Mouse (Mus musculus) heart, postnatal 0 days (tissue): ENCODE results near the gene Swt1. TPM values are rescaled to one million over a fixed set of nuclear protein-coding genes. Genes with fewer than 3 reads are reported as not detected.

Source experiments
- ATAC-seq: fragments of 200-750 bp; cut with Nextera tagmentation; 2 replicates; pipeline ENCODE4 v1.8.0; 2017; ENCODE audit warnings: low read depth, moderate number of reproducible peaks, moderate library complexity; ENCODE audit not compliant: insufficient read depth
- DNase-seq: peaks from one replicate; pipeline ENCODE4 v3.0.0-alpha.2; 2016; ENCODE audit warnings: low spot score
- H3K27ac ChIP-seq: fragments of 300-500 bp; sonication (generic); 2 replicates; pipeline ENCODE4 v1.5.1; 2014; ENCODE audit warnings: low read depth, mild to moderate bottlenecking
- H3K27me3 ChIP-seq: fragments of 300-500 bp; sonication (generic); 2 replicates; pipeline ENCODE4 v1.6.1; 2014; ENCODE audit warnings: low read length, mixed read lengths; ENCODE audit not compliant: control insufficient read depth, insufficient read depth
- H3K36me3 ChIP-seq: fragments of 300-500 bp; sonication (generic); replicated peaks from 2 replicates; pipeline ENCODE4 v1.6.1; 2014; ENCODE audit warnings: low read length, mixed read lengths; ENCODE audit not compliant: control insufficient read depth, insufficient read depth
- H3K4me1 ChIP-seq: fragments of 300-500 bp; sonication (generic); 2 replicates; pipeline ENCODE4 v1.6.1; 2014; ENCODE audit warnings: antibody characterized with exemption; ENCODE audit not compliant: control insufficient read depth, insufficient read depth
- H3K4me2 ChIP-seq: fragments of 300-500 bp; sonication (generic); 2 replicates; pipeline ENCODE4 v1.6.1; 2014; ENCODE audit warnings: low read depth, mild to moderate bottlenecking, low read length, moderate library complexity
- H3K4me3 ChIP-seq: fragments of 300-500 bp; sonication (generic); 2 replicates; pipeline ENCODE4 v1.5.1; 2014; ENCODE audit warnings: low read depth, low read length
- H3K9ac ChIP-seq: fragments of 300-500 bp; sonication (generic); replicated peaks from 2 replicates; pipeline ENCODE4 v1.6.1; 2014; ENCODE audit warnings: low read depth, low read length, mixed read lengths
- H3K9me3 ChIP-seq: fragments of 300-500 bp; sonication (generic); replicated peaks from 2 replicates; pipeline ENCODE4 v1.6.1; 2016; ENCODE audit warnings: low read length; ENCODE audit not compliant: control insufficient read depth
- CTCF ChIP-seq: IDR thresholded peaks from 2 replicates; pipeline ENCODE4 v1.5.1; 2016; ENCODE audit warnings: antibody characterized with exemption, control low read depth, low read depth
- EP300 ChIP-seq: IDR thresholded peaks from 2 replicates; pipeline ENCODE4 v1.6.1; 2016; ENCODE audit warnings: antibody characterized with exemption, low read depth
- WGBS: fragments of 180-500 bp; shearing (Covaris S2); extraction: QIAGEN DNeasy Blood & Tissue Kit; methylation state at CpG from one replicate; pipeline ENCODE4 v1.1.7; 2014; 5-methylcytosine and 5-hydroxymethylcytosine counted together
- polyA plus RNA-seq: library from polyadenylated mRNA; unstranded; fragments of >200 nt; fragmentation: Nextera tagmentation; extraction: Ambion mirVana; gene quantifications from 2 replicates; pipeline ENCODE4 v1.2.1, GENCODE M21; 2015
- total RNA-seq: library from RNA; depleted of rRNA; stranded (reverse); fragments of >200 nt; gene quantifications from 2 replicates; pipeline ENCODE4 v1.2.3, GENCODE M21; 2014; ENCODE audit warnings: low replicate concordance

The Swt1 gene
- total and polyA plus RNA-seq, 2 experiments from 2014 or later, result 2.9 to 15.9 TPM

- 85% methylated on average over 3 of the region's 3 CpGs for WGBS
- Histone ChIP-seq H3K9me3 (no peaks in the 10 kb centered on the region), H3K4me2 (no peak overlapping the region), H3K36me3 (peaks cover 25% of the 10 kb centered on the region), H3K27me3 (no peaks in the 10 kb centered on the region), H3K27ac (no peak overlapping the region), H3K4me1 (no peaks in the 10 kb centered on the region), H3K4me3 (no peak overlapping the region), H3K9ac (no peak overlapping the region)
- ATAC-seq, result no peak
- no peak for DNase-seq
- no peak for TF ChIP-seq EP300
- TF ChIP-seq CTCF, result no peak
Observed at GRCm38 (mm10) chr1:151377353-151377752, 50.9 kb downstream of the Swt1 start.

GRCm38 (mm10) chr1:151372823-151373222, 55.4 kb downstream of the Swt1 start:
- ATAC-seq (no peak), DNase-seq (no peak)
- WGBS, result 100% methylated on average over 1 of the region's 1 CpGs
- H3K9me3 ChIP-seq, result no peaks in the 10 kb centered on the region
- H3K4me2 ChIP-seq, result no peak overlapping the region
- H3K27ac ChIP-seq, result no peak overlapping the region
- H3K4me1 ChIP-seq, result 0 out of 2 replicates have a peak, but pooled peaks cover 3% of the 10 kb centered on the region
- peaks cover 19% of the 10 kb centered on the region for H3K36me3 ChIP-seq
- no peak overlapping the region for H3K9ac ChIP-seq
- no peak for TF ChIP-seq EP300
- no peak for TF ChIP-seq CTCF
- H3K27me3 ChIP-seq, result no peaks in the 10 kb centered on the region
- no peak overlapping the region for H3K4me3 ChIP-seq

DNA sequence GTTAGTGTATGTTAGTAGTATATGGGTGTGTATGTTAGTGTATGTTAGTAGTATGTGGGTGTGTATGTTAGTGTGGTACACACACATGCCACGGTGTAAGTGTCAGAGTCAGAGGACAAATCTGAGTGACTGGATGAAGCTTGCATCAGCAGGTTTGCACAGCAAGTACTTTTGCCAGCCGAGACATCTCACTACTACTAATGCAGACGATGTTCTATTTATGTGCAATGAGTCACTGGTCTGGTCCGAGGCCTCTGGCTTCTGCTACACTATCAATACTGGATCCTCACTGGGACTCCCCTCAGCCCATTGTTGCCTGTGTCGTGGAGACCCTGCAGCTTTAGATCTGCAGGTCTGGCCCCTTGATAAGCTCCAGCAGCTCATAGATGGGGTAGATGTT, 56.7 kb downstream of the Swt1 start:
- H3K27me3 ChIP-seq, result no peaks in the 10 kb centered on the region
- H3K4me1 ChIP-seq, result 0 out of 2 replicates have a peak, but pooled peaks cover 3% of the 10 kb centered on the region
- H3K27ac ChIP-seq, result peak overlapping the region; percentile 76
- no peaks in the 10 kb centered on the region for H3K9me3 ChIP-seq
- peaks cover 28% of the 10 kb centered on the region for H3K36me3 ChIP-seq
- peak; percentile 85 for ATAC-seq
- H3K4me2 ChIP-seq, result no peak overlapping the region
- WGBS, result 28% methylated on average over 5 of the region's 5 CpGs
- no peak overlapping the region for H3K4me3 ChIP-seq
- H3K9ac ChIP-seq, result no peak overlapping the region
- peak; percentile 76 for DNase-seq
- TF ChIP-seq EP300, result no peak
- no peak for TF ChIP-seq CTCF

DNA sequence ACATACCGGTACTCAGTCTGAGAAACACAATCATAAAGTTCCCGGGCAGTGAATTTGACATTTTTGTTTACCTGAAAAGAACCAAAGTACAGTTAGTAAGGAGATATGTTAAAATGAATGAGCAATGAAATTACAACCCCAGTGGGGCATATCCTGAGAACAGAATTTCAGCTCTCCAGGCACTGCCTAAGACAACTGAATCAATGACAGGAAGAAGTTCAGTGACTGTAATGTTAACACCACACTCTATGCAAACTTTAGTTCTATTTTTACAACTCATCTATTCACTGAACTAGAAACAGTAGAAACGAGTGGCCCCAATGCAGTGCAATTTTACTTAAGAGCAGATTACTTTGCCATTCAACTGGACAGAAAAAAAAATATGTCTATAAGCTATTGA, 57.7 kb downstream of the Swt1 start:
- 75% methylated on average over 3 of the region's 3 CpGs for WGBS
- 0 out of 2 replicates have a peak, but pooled peaks cover 3% of the 10 kb centered on the region for H3K4me1 ChIP-seq
- no peak for ATAC-seq
- H3K27ac ChIP-seq, result no peak overlapping the region
- H3K27me3 ChIP-seq, result no peaks in the 10 kb centered on the region
- no peaks in the 10 kb centered on the region for H3K9me3 ChIP-seq
- H3K9ac ChIP-seq, result no peak overlapping the region
- DNase-seq, result no peak
- H3K4me2 ChIP-seq, result no peak overlapping the region
- H3K36me3 ChIP-seq, result peaks cover 32% of the 10 kb centered on the region
- TF ChIP-seq EP300 (no peak), CTCF (no peak)
- no peak overlapping the region for H3K4me3 ChIP-seq

- no peak for TF ChIP-seq EP300
- TF ChIP-seq CTCF, result no peak
- 0 out of 2 replicates have a peak, but pooled peaks cover 3% of the 10 kb centered on the region for H3K4me1 ChIP-seq
- H3K27me3 ChIP-seq, result no peaks in the 10 kb centered on the region
- DNase-seq, result no peak
- no peak overlapping the region for H3K9ac ChIP-seq
- no peaks in the 10 kb centered on the region for H3K9me3 ChIP-seq
- peaks cover 53% of the 10 kb centered on the region for H3K36me3 ChIP-seq
- no peak overlapping the region for H3K4me3 ChIP-seq
- WGBS, result 95% methylated on average over 3 of the region's 3 CpGs
- no peak for ATAC-seq
- no peak overlapping the region for H3K27ac ChIP-seq
- H3K4me2 ChIP-seq, result no peak overlapping the region
Observed at GRCm38 (mm10) chr1:151368444-151368843, 59.8 kb downstream of the Swt1 start.

- H3K36me3 ChIP-seq, result peaks cover 59% of the 10 kb centered on the region
Observed at GRCm38 (mm10) chr1:151367721-151368324, 60.4 kb downstream of the Swt1 start.

More at GRCm38 (mm10) chr1:151367721-151368324, 60.4 kb downstream of the Swt1 start:
- DNase-seq, result no peak
- TF ChIP-seq CTCF (no peak), EP300 (no peak)
- Histone ChIP-seq H3K9me3 (no peaks in the 10 kb centered on the region), H3K4me2 (no peak overlapping the region), H3K4me3 (no peak overlapping the region), H3K27me3 (no peaks in the 10 kb centered on the region), H3K4me1 (0 out of 2 replicates have a peak, but pooled peaks cover 3% of the 10 kb centered on the region), H3K27ac (no peak overlapping the region), H3K9ac (no peak overlapping the region)
- no peak for ATAC-seq
- WGBS, result 86% methylated on average over 5 of the region's 5 CpGs
